ENCODE assay signal across 24 mouse cellular contexts in genomic region chr6:99936716-99937115, GRCm38 (mm10).
DNase-seq lines count a peak whose midpoint lies in the region; ATAC-seq and TF ChIP-seq lines count a peak whose summit lies in the region.
"Had no signal": no experiment of that assay in that cellular context is flagged by ENCODE, and none has a peak within 500 bp of the region (broad histone marks: within the 10 kb centered on the region; RNA-seq: fewer than 3 reads in every experiment).

No protein-coding gene starts in this region.

- H3K9me3 ChIP-seq in hindbrain, postnatal 0 days (ENCODE audit: low read length): no peaks in the 10 kb centered on the region
- H3K9me3 ChIP-seq in hindbrain, embryonic 16.5 days (ENCODE audit: control insufficient read depth, low read length): no peaks in the 10 kb centered on the region
- no peaks in the 10 kb centered on the region for H3K9me3 ChIP-seq in lung, embryonic 14.5 days (ENCODE audit: low read depth, low read length)
- no peaks in the 10 kb centered on the region for H3K9me3 ChIP-seq in MEL (replicated peaks; ENCODE audit: insufficient read depth, low read length)
- H3K9me3 ChIP-seq: heart, embryonic 12.5 days; hindbrain, embryonic 13.5 days; intestine, embryonic 15.5 days; lung, embryonic 15.5 days; midbrain, embryonic 15.5 days; neural tube, embryonic 15.5 days had no signal

- H3K27ac ChIP-seq in hindbrain, postnatal 0 days: no peak overlapping the region
- no peak overlapping the region for H3K27ac ChIP-seq in hindbrain, embryonic 16.5 days (ENCODE audit: low read depth, low read length)
- no peak overlapping the region; the same call in 1 of the 2 replicates for H3K27ac ChIP-seq in lung, embryonic 14.5 days (ENCODE audit: low read depth)
- H3K27ac ChIP-seq in MEL (ENCODE audit: control insufficient read depth, low read depth, low read length): no peak overlapping the region
- H3K27ac ChIP-seq: gastrocnemius, adult 2 months; hindbrain, embryonic 13.5 days; intestine, embryonic 15.5 days; lung, embryonic 15.5 days; midbrain, embryonic 15.5 days; neural tube, embryonic 15.5 days had no signal

- H3K4me3 ChIP-seq in hindbrain, postnatal 0 days (ENCODE audit: low read length): no peak overlapping the region
- no peak overlapping the region for H3K4me3 ChIP-seq in hindbrain, embryonic 16.5 days (ENCODE audit: low read length)
- H3K4me3 ChIP-seq in lung, embryonic 14.5 days (ENCODE audit: low read depth, low read length): no peak overlapping the region
- no peak overlapping the region for H3K4me3 ChIP-seq in MEL (ENCODE audit: control insufficient read depth in 1 of 2, insufficient read depth in 1 of 2, low read depth in 2 of 2, low read length in 2 of 2)
- H3K4me3 ChIP-seq: gastrocnemius, adult 2 months; heart, embryonic 12.5 days; hindbrain, embryonic 13.5 days; intestine, embryonic 15.5 days; lung, embryonic 15.5 days; midbrain, embryonic 15.5 days; neural tube, embryonic 15.5 days had no signal

- H3K36me3 ChIP-seq in hindbrain, postnatal 0 days (ENCODE audit: insufficient read depth, low read length): no peaks in the 10 kb centered on the region
- no peaks in the 10 kb centered on the region for H3K36me3 ChIP-seq in hindbrain, embryonic 16.5 days (ENCODE audit: control insufficient read depth, insufficient read depth, low read length)
- H3K36me3 ChIP-seq in lung, embryonic 14.5 days (ENCODE audit: insufficient read depth): no peaks in the 10 kb centered on the region
- H3K36me3 ChIP-seq in MEL (ENCODE audit: control insufficient read depth in 1 of 2, insufficient read depth in 2 of 2, low read length in 2 of 2): no peaks in the 10 kb centered on the region
- H3K36me3 ChIP-seq: heart, embryonic 12.5 days; hindbrain, embryonic 13.5 days; intestine, embryonic 15.5 days; lung, embryonic 15.5 days; midbrain, embryonic 15.5 days; neural tube, embryonic 15.5 days had no signal

- H3K4me1 ChIP-seq in hindbrain, postnatal 0 days (ENCODE audit: insufficient read depth, low read length): no peaks in the 10 kb centered on the region; the same call in 1 of the 2 replicates
- H3K4me1 ChIP-seq in hindbrain, embryonic 16.5 days (ENCODE audit: control insufficient read depth, insufficient read depth, low read depth, low read length): peaks cover 5% of the 10 kb centered on the region
- H3K4me1 ChIP-seq in lung, embryonic 14.5 days (ENCODE audit: insufficient read depth): peaks cover 15% of the 10 kb centered on the region
- peaks cover 0 to 17% of the 10 kb centered on the region in 2 experiments; a peak in 3 of 4 replicates for H3K4me1 ChIP-seq in MEL (ENCODE audit: control insufficient read depth in 1 of 2, insufficient read depth in 2 of 2, low read length in 2 of 2)

- H3K27me3 ChIP-seq in hindbrain, postnatal 0 days (ENCODE audit: insufficient read depth, low read length): no peaks in the 10 kb centered on the region
- H3K27me3 ChIP-seq in hindbrain, embryonic 16.5 days (replicated peaks; ENCODE audit: control insufficient read depth, insufficient read depth, low read length): peaks cover 4% of the 10 kb centered on the region
- H3K27me3 ChIP-seq in lung, embryonic 14.5 days (ENCODE audit: insufficient read depth, low read length): no peaks in the 10 kb centered on the region
- no peaks in the 10 kb centered on the region for H3K27me3 ChIP-seq in MEL (ENCODE audit: control insufficient read depth in 1 of 2, insufficient read depth in 2 of 2, low read length in 2 of 2)
- H3K27me3 ChIP-seq: intestine, embryonic 15.5 days; lung, embryonic 15.5 days had no signal

- no peak overlapping the region for H3K9ac ChIP-seq in hindbrain, postnatal 0 days (replicated peaks; ENCODE audit: low read length)
- no peak overlapping the region for H3K9ac ChIP-seq in hindbrain, embryonic 16.5 days (ENCODE audit: low read depth, low read length)
- H3K9ac ChIP-seq in lung, embryonic 14.5 days: no peak overlapping the region
- no peak overlapping the region for H3K9ac ChIP-seq in MEL (ENCODE audit: control insufficient read depth, low read depth, low read length, poor library complexity, severe bottlenecking)
- H3K9ac ChIP-seq: heart, embryonic 12.5 days; hindbrain, embryonic 13.5 days; intestine, embryonic 15.5 days; lung, embryonic 15.5 days; midbrain, embryonic 15.5 days; neural tube, embryonic 15.5 days had no signal

- TF ChIP-seq CTCF in hindbrain, postnatal 0 days (IDR thresholded peaks at IDR 0.05; ENCODE audit: low read depth): no peak
- TF ChIP-seq CTCF in lung, embryonic 14.5 days (IDR thresholded peaks at IDR 0.05; ENCODE audit: low read depth): no peak
- TF ChIP-seq CTCF in MEL (IDR thresholded peaks at IDR 0.05 in 2 of 3, conservative IDR thresholded peaks at IDR 0.05 in 1 of 3; ENCODE audit: control insufficient read depth in 1 of 3, insufficient read depth in 1 of 3, low read depth in 2 of 3, low read length in 3 of 3, poor library complexity in 1 of 3, severe bottlenecking in 1 of 3): no peak

- TF ChIP-seq EP300 in MEL (IDR thresholded peaks at IDR 0.05; ENCODE audit: low read depth in 1 of 2, low read length in 2 of 2): no peak; a peak in 1 of 4 replicates

- no peaks in the 10 kb centered on the region for H3K79me2 ChIP-seq in MEL (ENCODE audit: control insufficient read depth, insufficient read depth, low read length, poor library complexity)

- ATAC-seq in hindbrain, postnatal 0 days: no peak
- no peak for ATAC-seq in hindbrain, embryonic 16.5 days
- no peak for ATAC-seq in lung, embryonic 14.5 days (ENCODE audit: insufficient read depth)
- no peak for ATAC-seq in frontal cortex, adult (ENCODE audit: low TSS enrichment)
- ATAC-seq: intestine, embryonic 15.5 days; midbrain, embryonic 15.5 days had no signal

- TF ChIP-seq POLR2A in MEL (IDR thresholded peaks at IDR 0.05; ENCODE audit: control insufficient read depth in 1 of 2, insufficient read depth in 1 of 2, low read depth in 1 of 2, low read length in 2 of 2, poor library complexity in 1 of 2): no peak

- no peak overlapping the region for H3K4me2 ChIP-seq in hindbrain, postnatal 0 days (ENCODE audit: low read depth, low read length)
- H3K4me2 ChIP-seq in hindbrain, embryonic 16.5 days (ENCODE audit: low read length): no peak overlapping the region
- H3K4me2 ChIP-seq in lung, embryonic 14.5 days: no peak overlapping the region
- H3K4me2 ChIP-seq: heart, embryonic 12.5 days; hindbrain, embryonic 13.5 days; intestine, embryonic 15.5 days; liver, embryonic 11.5 days; lung, embryonic 15.5 days; midbrain, embryonic 15.5 days; neural tube, embryonic 15.5 days had no signal

- DNase-seq in hindbrain, postnatal 0 days (ENCODE audit: low spot score): peak; percentile 43
- DNase-seq in lung, embryonic 14.5 days: peak; percentile 59
- no peak for DNase-seq in lung, adult 18-20 months
- DNase-seq in MEL (ENCODE audit: low read depth, low spot score): no peak
- peak; percentile 50 for DNase-seq in kidney, postnatal 14 days
- DNase-seq: adrenal gland, postnatal 10 days; cerebellum, adult 11 months; cerebellum, postnatal 25 days; embryo, embryonic 11 days; gastrocnemius, adult 2 months; heart, postnatal 14 days; layer of hippocampus, postnatal 36 days; right cerebral cortex, postnatal 14 days; spleen, adult 18-20 months; thymus, postnatal 25 days had no signal

- TF ChIP-seq RAD21 in MEL (IDR thresholded peaks at IDR 0.05; ENCODE audit: low read depth, low read length): no peak

TF ChIP-seq in MEL, 35 proteins besides CTCF, POLR2A, EP300 and RAD21:
- TF ChIP-seq MXI1 (IDR thresholded peaks at IDR 0.05; ENCODE audit: low read depth, low read length) (no peak), ETS1 (IDR thresholded peaks at IDR 0.05; ENCODE audit: low read depth, low read length) (peak; percentile 85), RCOR1 (IDR thresholded peaks at IDR 0.05; ENCODE audit: low read depth, low read length) (no peak), E2F4 (IDR thresholded peaks at IDR 0.05; ENCODE audit: borderline replicate concordance, low read depth, low read length) (no peak), BHLHE40 (IDR thresholded peaks at IDR 0.05; ENCODE audit: borderline replicate concordance, low read depth, low read length) (peak; percentile 15; the same call in 1 of the 2 replicates)

Comparison
In these comparisons a context has a peak if more than half of its experiments do, and no peak if none do; other contexts are left out.
1. DNase-seq: peak in hindbrain, postnatal 0 days (single experiment), lung, embryonic 14.5 days (single experiment) and kidney, postnatal 14 days (single experiment); none in lung, adult 18-20 months (0 of 2) and MEL (single experiment).